Mouse (Mus musculus): ENCODE measurements around the gene Izumo1.

DNA sequence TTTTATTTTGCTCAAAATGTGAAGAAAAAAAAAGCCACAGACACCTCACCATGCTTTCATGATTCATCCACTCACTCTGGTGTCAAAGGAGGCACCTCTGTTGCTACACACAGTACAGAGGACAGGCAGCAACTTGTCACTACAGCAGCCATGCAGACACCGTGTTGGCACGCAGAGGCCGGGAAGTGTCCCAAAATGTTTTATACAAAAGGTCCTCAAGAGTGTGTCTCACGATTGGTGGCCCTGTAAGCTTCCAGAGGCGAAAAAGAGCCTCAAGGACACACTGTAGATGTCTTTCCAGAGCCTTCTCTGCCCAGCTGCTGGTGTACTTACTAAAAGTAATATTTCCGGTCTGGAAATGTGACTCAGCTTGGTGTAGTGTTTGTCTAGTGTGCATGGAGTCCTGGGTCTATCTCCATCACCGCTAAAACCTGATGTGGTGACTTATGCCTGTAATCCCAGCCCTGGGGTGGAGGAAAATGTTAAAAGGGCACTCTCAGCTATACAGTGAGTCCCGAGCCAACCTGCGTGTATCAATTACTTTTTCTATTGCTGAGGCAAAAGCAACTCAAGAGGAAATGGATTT is 15.8 kb upstream of the Izumo1 start:
- TF ChIP-seq CTCF (IDR thresholded peaks at IDR 0.05; ENCODE audit: insufficient read depth, low read depth, low read length) (no peak), POLR2A (IDR thresholded peaks at IDR 0.05; ENCODE audit: insufficient read depth, low read depth, low read length) (no peak)

All from olfactory bulb, adult 2 months (tissue).